Mouse (Mus musculus): ENCODE results near the gene Gm20388. TPM values are rescaled to one million over a fixed set of nuclear protein-coding genes. Genes with fewer than 3 reads are reported as not detected.

Gm20388 gene
- polyA plus RNA-seq, 1 experiment, result 59.3 TPM

GRCm38 (mm10) chr8:122674999-122675398, 2764.4 kb downstream of the Gm20388 start:
- TF ChIP-seq CTCF (IDR thresholded peaks at IDR 0.05; ENCODE audit: borderline replicate concordance, extremely low read depth, insufficient read depth, insufficient read length) (peak; percentile 25; the same call in 1 of the 2 replicates), POLR2A (IDR thresholded peaks at IDR 0.05; ENCODE audit: borderline replicate concordance, extremely low read depth, insufficient read depth, insufficient read length, poor library complexity, severe bottlenecking) (no peak)
- DNase-seq (ENCODE audit: low read depth), result peak; percentile 26

- no peak for TF ChIP-seq POLR2A (IDR thresholded peaks at IDR 0.05; ENCODE audit: borderline replicate concordance, extremely low read depth, insufficient read depth, insufficient read length, poor library complexity, severe bottlenecking)
- no peak for TF ChIP-seq CTCF (IDR thresholded peaks at IDR 0.05; ENCODE audit: borderline replicate concordance, extremely low read depth, insufficient read depth, insufficient read length)
- peak; percentile 80 for DNase-seq (ENCODE audit: low read depth)
These were observed 2765.2 kb downstream of the Gm20388 start for GRCm38 (mm10) chr8:122675596-122676420.

- DNase-seq (ENCODE audit: low read depth), result peak; percentile 92
- TF ChIP-seq CTCF (IDR thresholded peaks at IDR 0.05; ENCODE audit: borderline replicate concordance, extremely low read depth, insufficient read depth, insufficient read length) (no peak), POLR2A (IDR thresholded peaks at IDR 0.05; ENCODE audit: borderline replicate concordance, extremely low read depth, insufficient read depth, insufficient read length, poor library complexity, severe bottlenecking) (no peak)
These were observed 2766.2 kb downstream of the Gm20388 start for GRCm38 (mm10) chr8:122676621-122677480.

GRCm38 (mm10) chr8:122677481-122678021, 2766.9 kb downstream of the Gm20388 start:
- DNase-seq (ENCODE audit: low read depth), result no peak
- TF ChIP-seq CTCF (IDR thresholded peaks at IDR 0.05; ENCODE audit: borderline replicate concordance, extremely low read depth, insufficient read depth, insufficient read length), result no peak
- TF ChIP-seq POLR2A (IDR thresholded peaks at IDR 0.05; ENCODE audit: borderline replicate concordance, extremely low read depth, insufficient read depth, insufficient read length, poor library complexity, severe bottlenecking), result no peak

- peak; percentile 95 for DNase-seq (ENCODE audit: low read depth)
These were observed 2767.6 kb downstream of the Gm20388 start for GRCm38 (mm10) chr8:122678061-122678895.

GRCm38 (mm10) chr8:122678896-122679210, 2768.2 kb downstream of the Gm20388 start:
- no peak for DNase-seq (ENCODE audit: low read depth)

More at GRCm38 (mm10) chr8:122678061-122678895, 2767.6 kb downstream of the Gm20388 start:
- TF ChIP-seq POLR2A (IDR thresholded peaks at IDR 0.05; ENCODE audit: borderline replicate concordance, extremely low read depth, insufficient read depth, insufficient read length, poor library complexity, severe bottlenecking) (peak; percentile 50; the same call in 1 of the 2 replicates), CTCF (IDR thresholded peaks at IDR 0.05; ENCODE audit: borderline replicate concordance, extremely low read depth, insufficient read depth, insufficient read length) (peak; percentile 76)

GRCm38 (mm10) chr8:122679325-122679920, 2768.8 kb downstream of the Gm20388 start:
- DNase-seq (ENCODE audit: low read depth), result no peak
- TF ChIP-seq POLR2A (IDR thresholded peaks at IDR 0.05; ENCODE audit: borderline replicate concordance, extremely low read depth, insufficient read depth, insufficient read length, poor library complexity, severe bottlenecking), result no peak
- TF ChIP-seq CTCF (IDR thresholded peaks at IDR 0.05; ENCODE audit: borderline replicate concordance, extremely low read depth, insufficient read depth, insufficient read length), result no peak

More at GRCm38 (mm10) chr8:122678896-122679210, 2768.2 kb downstream of the Gm20388 start:
- no peak for TF ChIP-seq CTCF (IDR thresholded peaks at IDR 0.05; ENCODE audit: borderline replicate concordance, extremely low read depth, insufficient read depth, insufficient read length)
- no peak for TF ChIP-seq POLR2A (IDR thresholded peaks at IDR 0.05; ENCODE audit: borderline replicate concordance, extremely low read depth, insufficient read depth, insufficient read length, poor library complexity, severe bottlenecking)

- TF ChIP-seq POLR2A (IDR thresholded peaks at IDR 0.05; ENCODE audit: borderline replicate concordance, extremely low read depth, insufficient read depth, insufficient read length, poor library complexity, severe bottlenecking), result no peak
- TF ChIP-seq CTCF (IDR thresholded peaks at IDR 0.05; ENCODE audit: borderline replicate concordance, extremely low read depth, insufficient read depth, insufficient read length), result no peak
- peak; percentile 60 for DNase-seq (ENCODE audit: low read depth)
These were observed 2769.5 kb downstream of the Gm20388 start for GRCm38 (mm10) chr8:122680171-122680570.

GRCm38 (mm10) chr8:122682820-122683219, 2772.2 kb downstream of the Gm20388 start:
- no peak for DNase-seq (ENCODE audit: low read depth)
- TF ChIP-seq POLR2A (IDR thresholded peaks at IDR 0.05; ENCODE audit: borderline replicate concordance, extremely low read depth, insufficient read depth, insufficient read length, poor library complexity, severe bottlenecking) (no peak), CTCF (IDR thresholded peaks at IDR 0.05; ENCODE audit: borderline replicate concordance, extremely low read depth, insufficient read depth, insufficient read length) (no peak)

All from brain, embryonic 14.5 days (tissue).